8 mouse cellular contexts compared by ENCODE assay signal in genomic region chr9:51075780-51076179, GRCm38 (mm10). TPM values are rescaled to one million over a fixed set of nuclear protein-coding genes. Genes with fewer than 3 reads are reported as not detected.
DNase-seq lines count a peak whose midpoint lies in the region; ATAC-seq and TF ChIP-seq lines count a peak whose summit lies in the region.

No protein-coding gene starts in this region.

- H3K27me3 ChIP-seq in forebrain, embryonic 13.5 days: no peaks in the 10 kb centered on the region
- peaks cover 4% of the 10 kb centered on the region; the same call in 1 of the 2 replicates for H3K27me3 ChIP-seq in hindbrain, embryonic 14.5 days (ENCODE audit: control insufficient read depth, insufficient read depth, low read length)
- peaks cover 15% of the 10 kb centered on the region; the same call in 1 of the 2 replicates for H3K27me3 ChIP-seq in midbrain, embryonic 15.5 days (replicated peaks)

- 13% methylated on average over 3 of the region's 3 CpGs for WGBS in bone marrow, adult 2 months
- 18% methylated on average over 3 of the region's 3 CpGs for WGBS in forebrain, embryonic 13.5 days
- WGBS in hindbrain, embryonic 14.5 days: 37% methylated on average over 3 of the region's 3 CpGs
- WGBS in midbrain, embryonic 15.5 days: 28% methylated on average over 3 of the region's 3 CpGs

- H3K4me2 ChIP-seq in forebrain, embryonic 13.5 days: peak overlapping the region; percentile 80
- peak overlapping the region; percentile 51 for H3K4me2 ChIP-seq in hindbrain, embryonic 14.5 days (replicated peaks)
- H3K4me2 ChIP-seq in midbrain, embryonic 15.5 days: peak overlapping the region; percentile 51

- peak overlapping the region; percentile 11 for H3K4me3 ChIP-seq in bone marrow, adult 2 months (replicated peaks; ENCODE audit: control insufficient read depth, low read depth, low read length)
- peak overlapping the region; percentile 42; the same call in 1 of the 2 replicates for H3K4me3 ChIP-seq in forebrain, embryonic 13.5 days
- peak overlapping the region; percentile 23; the same call in 1 of the 2 replicates for H3K4me3 ChIP-seq in hindbrain, embryonic 14.5 days (replicated peaks; ENCODE audit: low read length)
- H3K4me3 ChIP-seq in midbrain, embryonic 15.5 days: peak overlapping the region; percentile 27; the same call in 1 of the 2 replicates

- TF ChIP-seq CTCF in bone marrow, adult 2 months (IDR thresholded peaks at IDR 0.05; ENCODE audit: control insufficient read depth, insufficient read depth, low read length): no peak

- H3K9ac ChIP-seq in forebrain, embryonic 13.5 days: no peak overlapping the region
- H3K9ac ChIP-seq in hindbrain, embryonic 14.5 days: no peak overlapping the region
- H3K9ac ChIP-seq in midbrain, embryonic 15.5 days: no peak overlapping the region

- no peak for TF ChIP-seq POLR2A in bone marrow, adult 2 months (IDR thresholded peaks at IDR 0.05; ENCODE audit: borderline replicate concordance, control insufficient read depth, low read depth, low read length)

- DNase-seq in cerebellum, postnatal 4 days (ENCODE audit: low spot score in 2 of 2): no peak
- peak; percentile 33 for DNase-seq in hindbrain, embryonic 14.5 days (ENCODE audit: low spot score)
- peak; percentile 14 for DNase-seq in liver
- DNase-seq in spleen, adult 12 weeks (ENCODE audit: low spot score): no peak

- ATAC-seq in cerebellum, adult (ENCODE audit: insufficient number of reproducible peaks, low FRiP score, low TSS enrichment): peak; percentile 81
- peak; percentile 75; the same call in 1 of the 2 replicates for ATAC-seq in forebrain, embryonic 13.5 days
- no peak for ATAC-seq in hindbrain, embryonic 14.5 days (ENCODE audit: low FRiP score)
- no peak for ATAC-seq in midbrain, embryonic 15.5 days (replicated peaks)

- no peaks in the 10 kb centered on the region for H3K9me3 ChIP-seq in forebrain, embryonic 13.5 days (replicated peaks)
- H3K9me3 ChIP-seq in hindbrain, embryonic 14.5 days (ENCODE audit: control insufficient read depth, low read length): no peaks in the 10 kb centered on the region
- no peaks in the 10 kb centered on the region for H3K9me3 ChIP-seq in midbrain, embryonic 15.5 days

- H3K27ac ChIP-seq in bone marrow, adult 2 months (ENCODE audit: control insufficient read depth, insufficient read depth, low read depth, low read length, poor library complexity): no peak overlapping the region
- peak overlapping the region; percentile 25; the same call in 1 of the 2 replicates for H3K27ac ChIP-seq in forebrain, embryonic 13.5 days
- H3K27ac ChIP-seq in hindbrain, embryonic 14.5 days: no peak overlapping the region
- no peak overlapping the region for H3K27ac ChIP-seq in midbrain, embryonic 15.5 days

- no peaks in the 10 kb centered on the region for H3K4me1 ChIP-seq in bone marrow, adult 2 months (ENCODE audit: control insufficient read depth, insufficient read depth, low read length)
- H3K4me1 ChIP-seq in forebrain, embryonic 13.5 days: peaks cover 23% of the 10 kb centered on the region
- peaks cover 8% of the 10 kb centered on the region for H3K4me1 ChIP-seq in hindbrain, embryonic 14.5 days (replicated peaks; ENCODE audit: control insufficient read depth, insufficient read depth, low read length)
- H3K4me1 ChIP-seq in midbrain, embryonic 15.5 days: peaks cover 17% of the 10 kb centered on the region

- H3K36me3 ChIP-seq in forebrain, embryonic 13.5 days (ENCODE audit: poor library complexity, severe bottlenecking): no peaks in the 10 kb centered on the region
- H3K36me3 ChIP-seq in hindbrain, embryonic 14.5 days (replicated peaks; ENCODE audit: control insufficient read depth, insufficient read depth): no peaks in the 10 kb centered on the region
- H3K36me3 ChIP-seq in midbrain, embryonic 15.5 days (replicated peaks): no peaks in the 10 kb centered on the region

RNA-seq across cellular contexts. Expression of gene Layn, which starts 1.1 kb away (rescaled TPM):
- polyA plus RNA-seq in bone marrow, adult 2 months (2011; ENCODE audit: insufficient read depth, insufficient read length, low replicate concordance, missing spikeins): 2.6 and 4.5 TPM in 2 replicates
- 0.73 and 1.2 TPM in 2 replicates for polyA plus RNA-seq in forebrain, embryonic 13.5 days (2015; fragmentation: Nextera tagmentation; extraction: Ambion mirVana)
- 2.1 TPM in 2 replicates for polyA plus RNA-seq in hindbrain, embryonic 14.5 days (2014; fragmentation: Nextera tagmentation; extraction: Ambion mirVana)
- 0.92 and 1.4 TPM in 2 replicates for polyA plus RNA-seq in midbrain, embryonic 15.5 days (2015; fragmentation: Nextera tagmentation; extraction: Ambion mirVana)

RNA-seq across cellular contexts. Expression of gene Btg4, which starts 15.1 kb away (rescaled TPM):
- not detected in 2 replicates for polyA plus RNA-seq in bone marrow, adult 2 months (2011; ENCODE audit: insufficient read depth, insufficient read length, low replicate concordance, missing spikeins)
- not detected in 2 replicates for polyA plus RNA-seq in forebrain, embryonic 13.5 days (2015; fragmentation: Nextera tagmentation; extraction: Ambion mirVana)
- polyA plus RNA-seq in hindbrain, embryonic 14.5 days (2014; fragmentation: Nextera tagmentation; extraction: Ambion mirVana): not detected in 2 replicates
- polyA plus RNA-seq in midbrain, embryonic 15.5 days (2015; fragmentation: Nextera tagmentation; extraction: Ambion mirVana): not detected in 2 replicates

RNA-seq across cellular contexts. Expression of gene 4833427G06Rik, which starts 26.1 kb away (rescaled TPM):
- polyA plus RNA-seq in bone marrow, adult 2 months (2011; ENCODE audit: insufficient read depth, insufficient read length, low replicate concordance, missing spikeins): not detected in 2 replicates
- polyA plus RNA-seq in forebrain, embryonic 13.5 days (2015; fragmentation: Nextera tagmentation; extraction: Ambion mirVana): 0.46 and 1.3 TPM in 2 replicates
- polyA plus RNA-seq in hindbrain, embryonic 14.5 days (2014; fragmentation: Nextera tagmentation; extraction: Ambion mirVana): 1.7 and 1.8 TPM in 2 replicates
- polyA plus RNA-seq in midbrain, embryonic 15.5 days (2015; fragmentation: Nextera tagmentation; extraction: Ambion mirVana): 0.70 and 1.2 TPM in 2 replicates

Comparison
In these comparisons a context has a peak if more than half of its experiments do, and no peak if none do; other contexts are left out.
1. ATAC-seq: peak in cerebellum, adult (single experiment) and forebrain, embryonic 13.5 days (single experiment); none in hindbrain, embryonic 14.5 days (single experiment) and midbrain, embryonic 15.5 days (single experiment).
2. DNase-seq: peak in hindbrain, embryonic 14.5 days (single experiment) and liver (single experiment); none in cerebellum, postnatal 4 days (0 of 2) and spleen, adult 12 weeks (single experiment).
3. Peak in every context shown above with its lines, with median percentiles within 50 percentile points of each other: H3K4me3 ChIP-seq and H3K4me2 ChIP-seq.